Comparison of ENCODE assay signal across 8 mouse cellular contexts in genomic region chr9:44072599-44072915, GRCm38 (mm10). TPM values are rescaled to one million over a fixed set of nuclear protein-coding genes. Genes with fewer than 3 reads are reported as not detected.
A peak's percentile ranks its signal among the peaks of the same experiment; 100 is the strongest.
DNase-seq lines count a peak whose midpoint lies in the region; ATAC-seq lines count a peak whose summit lies in the region.

No protein-coding gene starts in this region.

- ATAC-seq in megakaryocyte-erythroid progenitor cell, adult 5-6 weeks (replicated peaks; ENCODE audit: low FRiP score, low TSS enrichment, poor library complexity, severe bottlenecking) = no peak

- intact Hi-C loops in heart, postnatal 14 days (cut with DNase I) = no loop called here

- peak; percentile 92 to 94 for DNase-seq in adrenal gland, adult (ENCODE audit: inconsistent age in 2 of 2, low spot score in 1 of 2)
- no peak for DNase-seq in adrenal gland, postnatal 4 days (ENCODE audit: low spot score in 2 of 2)
- peak; percentile 43 for DNase-seq in ZHBTc4 (ENCODE audit: low read depth, low spot score)
- DNase-seq in fibroblast of lung, adult 2 months (ENCODE audit: low read depth) = peak; percentile 60
- DNase-seq in heart, postnatal 14 days = peak; percentile 39 to 53
- DNase-seq in neural tube, embryonic 10.5 days (ENCODE audit: extremely low spot score, low spot score) = peak; percentile 50
- no peak for DNase-seq in ovary, adult 18-20 months (ENCODE audit: low spot score)

RNA-seq across cellular contexts. Expression of gene Usp2, which starts 5.7 kb away (rescaled TPM):
- total RNA-seq in adrenal gland, postnatal 4 days (2021) = 10 to 100 TPM; 21.8 to 24.7 TPM
- 100 to 1,000 TPM; 149 to 157 TPM for total RNA-seq in heart, postnatal 14 days (2021)
- total RNA-seq in megakaryocyte-erythroid progenitor cell, adult 5-6 weeks (2014; fragmentation: Nextera tagmentation) = 0.35 and 2.1 TPM in 2 replicates
- total RNA-seq in megakaryocyte-erythroid progenitor cell, adult 5-6 weeks (2017) = 0.15 and 1.8 TPM in 2 replicates

RNA-seq across cellular contexts. Expression of gene Mfrp, which starts 29.0 kb away (rescaled TPM):
- total RNA-seq in adrenal gland, postnatal 4 days (2021) = under 1 TPM in 1 of 2 experiments, not detected in 1; 0.17 TPM
- not detected for total RNA-seq in heart, postnatal 14 days (2021)
- 0.30 TPM in 1 of 2 replicates, not detected in the other for total RNA-seq in megakaryocyte-erythroid progenitor cell, adult 5-6 weeks (2014; fragmentation: Nextera tagmentation)
- not detected in 2 replicates for total RNA-seq in megakaryocyte-erythroid progenitor cell, adult 5-6 weeks (2017)

RNA-seq across cellular contexts. Expression of gene Thy1, which starts 29.4 kb away (rescaled TPM):
- 10 to 100 TPM; 44.1 to 46.3 TPM for total RNA-seq in adrenal gland, postnatal 4 days (2021)
- 10 to 100 TPM; 27.1 to 57.0 TPM for total RNA-seq in heart, postnatal 14 days (2021)
- 2.5 and 20.4 TPM in 2 replicates for total RNA-seq in megakaryocyte-erythroid progenitor cell, adult 5-6 weeks (2014; fragmentation: Nextera tagmentation)
- total RNA-seq in megakaryocyte-erythroid progenitor cell, adult 5-6 weeks (2017) = 3.5 TPM in 1 of 2 replicates, not detected in the other

RNA-seq across cellular contexts. Expression of gene C1qtnf5, which starts 34.5 kb away (rescaled TPM):
- total RNA-seq in adrenal gland, postnatal 4 days (2021) = 10 to 100 TPM in 1 of 2 experiments, 1 to 10 TPM in 1; 9.7 to 17.4 TPM
- 10 to 100 TPM; 15.2 to 19.5 TPM for total RNA-seq in heart, postnatal 14 days (2021)
- not detected in 2 replicates for total RNA-seq in megakaryocyte-erythroid progenitor cell, adult 5-6 weeks (2014; fragmentation: Nextera tagmentation)
- total RNA-seq in megakaryocyte-erythroid progenitor cell, adult 5-6 weeks (2017) = not detected in 2 replicates

RNA-seq across cellular contexts. Expression of gene Gm49380, which starts 40.7 kb away (rescaled TPM):
- under 1 TPM; 0.11 to 0.51 TPM for total RNA-seq in adrenal gland, postnatal 4 days (2021)
- total RNA-seq in heart, postnatal 14 days (2021) = under 1 TPM in 1 of 2 experiments, not detected in 1; 0.12 TPM
- not detected in 2 replicates for total RNA-seq in megakaryocyte-erythroid progenitor cell, adult 5-6 weeks (2014; fragmentation: Nextera tagmentation)
- total RNA-seq in megakaryocyte-erythroid progenitor cell, adult 5-6 weeks (2017) = not detected in 2 replicates

Comparison
In these comparisons a context has a peak if more than half of its experiments do, and no peak if none do; other contexts are left out.
1. DNase-seq: peak in adrenal gland, adult (2 of 2), ZHBTc4 (single experiment), fibroblast of lung, adult 2 months (single experiment), heart, postnatal 14 days (2 of 2) and neural tube, embryonic 10.5 days (single experiment); none in adrenal gland, postnatal 4 days (0 of 2) and ovary, adult 18-20 months (single experiment).
2. RNA of gene Usp2, which starts 5.7 kb away (total RNA-seq): 149 to 157 TPM in heart, postnatal 14 days and 21.8 to 24.7 TPM in adrenal gland, postnatal 4 days; 0.15 to 2.1 TPM in megakaryocyte-erythroid progenitor cell, adult 5-6 weeks; every median in the first group is over 4 times any median in the second.